Mouse (Mus musculus) erythroblast, adult 5-6 weeks (primary cell): ENCODE measurements around the gene Ddost. TPM values are rescaled to one million over a fixed set of nuclear protein-coding genes. Genes with fewer than 3 reads are reported as not detected.
"Not testable (repeated sequence)": the region's sequence is repeated elsewhere in the genome, so short reads cannot be mapped to it uniquely, and the experiment has no call there.

Source experiments
- ATAC-seq: replicated peaks from 2 replicates; pipeline ENCODE4 v1.8.0; 2016; ENCODE audit warnings: moderate number of reproducible peaks, mild to moderate bottlenecking, moderate TSS enrichment, inconsistent platforms; ENCODE audit not compliant: poor library complexity, low FRiP score, severe bottlenecking
- total RNA-seq, 2 experiments: library from RNA; stranded (forward) in 1 of 2; stranded (reverse) in 1 of 2; fragments of 150-400 nt in 1 of 2; fragments of 200-764, 138-1000 nt in 1 of 2; gene quantifications; 2 replicates each; pipeline versions ENCODE4 v1.2.3 to v1.2.4; 2015 to 2017; ENCODE audit warnings: low replicate concordance in 2 of 2

Ddost gene
- total RNA-seq, 2 experiments from 2014 or later: 36.8 to 48.2 TPM

GRCm38 (mm10) chr4:138307739-138308138 lies 3.2 kb downstream of the Ddost start:
- ATAC-seq: no peak

GRCm38 (mm10) chr4:138310311-138310910 lies 5.9 kb downstream of the Ddost start:
- ATAC-seq: no peak

GRCm38 (mm10) chr4:138311595-138311994 lies 7.1 kb downstream of the Ddost start:
- ATAC-seq: peak; percentile 74

- ATAC-seq: no peak
These were observed 7.6 kb downstream of the Ddost start for GRCm38 (mm10) chr4:138312105-138312504.

GRCm38 (mm10) chr4:138313021-138313420 lies 8.5 kb downstream of the Ddost start:
- ATAC-seq: no peak

- ATAC-seq: no peak
These were observed 9.3 kb downstream of the Ddost start for GRCm38 (mm10) chr4:138313795-138314194.

DNA sequence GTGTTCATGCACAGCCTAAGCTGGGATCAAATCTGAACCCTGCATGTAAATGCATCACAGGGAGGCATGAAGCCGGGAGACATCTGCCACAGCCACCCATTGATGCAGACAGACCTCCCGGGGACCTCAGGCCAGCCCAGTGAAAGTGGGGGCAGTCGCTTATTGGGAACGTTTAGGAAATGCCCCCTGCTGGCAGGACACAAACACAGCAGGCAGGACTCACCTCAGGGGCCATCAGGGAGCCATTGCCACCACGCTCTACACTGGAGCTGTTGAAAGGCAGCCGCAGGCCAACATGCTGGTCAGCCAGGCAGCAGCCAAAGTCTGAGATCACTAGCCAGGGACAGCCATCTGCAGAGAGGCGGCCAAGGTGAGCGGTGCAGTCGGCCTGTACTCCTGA lies 11.3 kb downstream of the Ddost start:
- ATAC-seq: no peak

GRCm38 (mm10) chr4:138316369-138316768 lies 11.8 kb downstream of the Ddost start:
- ATAC-seq: no peak

GRCm38 (mm10) chr4:138318509-138319266 lies 14.2 kb downstream of the Ddost start:
- peak; percentile 58 for ATAC-seq

- ATAC-seq: peak; percentile 53
These were observed 15.0 kb downstream of the Ddost start for GRCm38 (mm10) chr4:138319508-138319907.

DNA sequence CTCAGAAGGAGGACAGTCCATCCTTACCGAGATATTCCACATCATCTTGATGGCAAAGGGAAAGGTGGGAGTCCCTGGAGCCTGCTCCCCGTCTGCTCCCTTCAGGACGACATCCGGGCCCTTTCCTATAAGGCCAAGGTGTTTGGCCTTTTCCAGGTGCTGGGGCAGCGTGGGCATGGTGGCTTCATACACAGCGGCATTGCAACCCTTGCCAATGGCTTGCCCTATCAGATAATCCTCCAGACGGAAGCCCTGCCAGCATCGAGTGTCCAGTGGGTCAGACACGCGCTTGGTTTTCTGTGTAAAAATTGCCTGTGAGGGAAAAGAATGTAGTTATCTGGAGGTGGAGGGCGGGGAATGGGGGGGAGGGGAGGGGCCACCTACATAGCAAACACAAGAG lies 16.2 kb downstream of the Ddost start:
- ATAC-seq: no peak

DNA sequence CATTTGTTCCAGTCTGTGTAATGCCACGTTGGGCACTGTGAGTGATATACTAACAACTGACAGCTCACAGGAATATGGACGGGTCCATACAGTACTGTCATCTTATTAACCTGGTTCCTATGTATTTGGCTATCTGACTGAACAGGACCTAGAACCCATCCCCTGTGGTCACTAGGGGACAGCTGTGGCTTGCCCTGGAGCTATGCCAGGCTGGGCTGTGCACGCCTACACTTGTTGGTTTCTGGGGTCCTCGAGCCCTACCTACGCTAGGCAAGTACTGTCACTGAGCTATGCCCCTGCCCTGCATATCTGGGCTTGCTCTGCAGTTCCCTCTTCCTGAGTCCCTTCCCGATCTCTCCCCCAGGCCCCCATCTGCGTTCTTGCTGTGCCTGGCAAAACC lies 17.0 kb downstream of the Ddost start:
- no peak for ATAC-seq

DNA sequence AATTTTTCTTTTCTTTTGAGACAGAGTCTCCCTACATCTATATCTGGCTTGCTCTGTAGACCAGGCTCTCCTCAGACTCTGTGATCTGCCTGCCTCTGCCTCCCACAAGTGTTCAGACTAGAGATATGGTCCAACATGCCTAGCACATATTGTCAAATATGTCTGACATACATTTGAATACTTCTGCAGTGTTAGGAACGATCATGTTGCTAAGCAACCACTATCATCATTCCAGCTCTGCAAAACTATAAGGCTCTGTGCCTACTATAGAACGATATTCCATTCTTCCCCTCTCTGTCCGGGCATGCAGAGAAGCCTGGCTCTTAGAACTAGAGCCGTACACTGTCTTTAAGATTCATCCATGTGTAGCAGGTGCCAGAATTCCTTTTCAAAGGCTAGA lies 18.2 kb downstream of the Ddost start:
- ATAC-seq: no peak

DNA sequence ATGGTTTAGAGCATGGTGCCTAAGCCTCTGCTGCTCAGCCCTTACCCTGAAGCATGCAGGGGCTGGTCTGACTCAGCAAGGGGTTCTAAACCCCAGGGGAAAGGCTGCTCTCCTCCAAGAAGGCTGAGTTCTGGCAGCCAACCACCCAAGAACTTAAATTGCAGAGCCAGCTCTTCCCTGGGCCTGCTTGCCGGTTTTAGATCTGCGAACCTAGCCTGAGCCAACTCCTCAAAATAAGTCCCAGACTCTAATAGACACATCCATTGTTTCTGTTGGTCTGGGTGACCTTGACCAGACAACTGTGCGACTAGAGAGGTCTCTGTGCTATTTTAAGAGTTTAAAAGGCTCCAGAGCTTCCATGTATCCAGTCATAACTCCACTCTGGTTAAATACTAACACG lies 19.2 kb downstream of the Ddost start:
- ATAC-seq: no peak

DNA sequence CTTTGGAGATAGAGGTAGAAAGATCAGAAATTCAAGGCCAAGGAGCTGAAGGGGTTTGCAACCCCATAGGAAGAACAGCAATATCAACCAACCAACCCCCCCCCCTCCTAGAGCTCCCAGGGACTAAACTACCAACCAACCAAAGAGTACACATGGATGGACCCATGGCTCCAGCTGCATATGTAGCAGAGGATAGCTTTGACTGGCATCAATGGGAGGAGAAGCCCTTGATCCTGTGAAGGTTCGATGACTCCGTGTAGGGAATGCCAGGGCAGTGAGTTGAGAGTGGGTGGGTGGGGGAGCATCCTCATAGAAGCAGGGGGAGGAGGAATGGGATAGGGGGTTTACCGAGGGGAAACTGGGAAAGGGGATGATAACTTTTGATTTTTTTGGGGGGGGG lies 19.9 kb downstream of the Ddost start:
- no peak for ATAC-seq

DNA sequence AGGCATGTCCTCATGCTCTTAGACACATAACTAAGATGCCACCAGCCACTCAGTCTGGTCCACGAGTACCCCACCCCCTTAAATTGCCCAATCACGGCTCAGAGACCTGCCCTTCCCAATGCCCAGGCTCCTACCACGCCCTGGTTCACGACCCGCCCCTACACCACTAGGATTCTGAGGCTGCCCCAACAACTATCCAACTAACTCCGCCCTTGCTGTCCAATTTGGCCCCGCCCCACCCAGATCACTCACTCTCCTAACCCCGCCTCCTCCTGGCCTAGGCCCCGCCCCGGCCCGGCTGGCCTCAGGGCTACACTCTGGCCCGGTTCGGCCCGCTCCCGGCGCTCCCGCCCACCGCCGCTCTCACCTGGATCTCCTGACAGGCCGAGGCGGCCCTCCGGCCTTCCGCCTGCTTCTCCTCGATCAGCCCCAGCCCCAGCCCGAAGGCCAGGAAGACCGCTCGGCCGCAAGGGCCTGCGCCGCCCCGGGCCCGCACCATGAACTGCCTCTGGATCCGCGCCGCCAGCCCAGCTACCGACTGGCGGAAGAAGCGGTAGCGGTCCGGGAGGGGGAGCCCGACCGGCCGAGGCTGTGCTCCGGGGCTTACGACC lies 21.0 kb downstream of the Ddost start:
- ATAC-seq: peak; percentile 92

GRCm38 (mm10) chr4:138326077-138326695 lies 21.7 kb downstream of the Ddost start, which contains the start of gene Pink1:
Pink1 (minus strand) TSS chr4:138326307.
- peak; percentile 86 for ATAC-seq

DNA sequence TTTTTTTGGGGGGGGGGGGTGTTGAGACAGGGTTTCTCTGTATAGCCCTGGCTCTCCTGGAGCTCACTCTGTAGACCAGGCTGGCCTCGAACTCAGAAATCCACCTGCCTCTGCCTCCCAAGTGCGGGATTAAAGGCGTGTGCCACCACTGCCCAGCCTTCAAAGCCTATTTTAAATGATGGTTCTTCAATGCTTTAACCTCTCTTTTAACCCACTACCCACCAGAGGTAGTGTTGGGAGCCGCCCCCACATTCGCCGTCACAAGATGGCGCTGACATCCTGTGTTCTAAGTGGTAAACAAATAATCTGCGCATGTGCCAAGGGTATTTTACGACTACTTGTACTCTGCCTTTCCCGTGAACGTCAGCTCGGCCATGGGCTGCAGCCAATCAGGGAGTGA lies 22.6 kb downstream of the Ddost start:
- not testable (repeated sequence) for ATAC-seq

DNA sequence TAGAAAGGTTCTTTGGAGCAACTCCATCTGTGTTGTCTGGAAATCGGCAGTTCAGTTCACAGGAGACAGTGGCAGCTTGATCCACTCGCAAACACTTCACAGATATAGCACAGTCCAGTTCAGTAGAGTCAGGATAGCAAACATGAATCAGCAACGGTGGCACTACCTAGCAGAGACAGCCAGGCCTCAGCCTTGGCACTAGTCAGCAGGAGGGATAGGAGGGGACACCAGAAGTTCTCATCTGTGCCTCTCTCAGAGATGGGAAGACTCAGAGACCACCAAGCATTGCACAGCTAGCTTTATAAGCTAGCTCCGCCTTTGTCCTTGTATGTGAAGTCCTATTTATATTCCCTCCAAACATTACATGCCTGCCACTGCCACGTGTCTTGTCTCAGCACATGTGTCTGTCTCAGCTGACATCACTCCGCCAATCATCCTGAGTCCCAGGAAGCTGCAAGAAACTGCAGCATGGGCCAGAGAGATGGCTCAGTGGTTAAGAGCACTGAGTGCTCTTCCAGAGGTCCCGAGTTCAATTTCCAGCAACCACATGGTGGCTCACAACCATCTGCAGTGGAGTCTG lies 23.5 kb downstream of the Ddost start:
- ATAC-seq: 0 out of 2 replicates have a peak, but pooled peaks have one; percentile 9

- no peak for ATAC-seq
These were observed 25.7 kb downstream of the Ddost start for GRCm38 (mm10) chr4:138330264-138330671.
